Mouse (Mus musculus) layer of hippocampus, adult 9-11 months (tissue): ENCODE measurements around the gene Calcoco1.
A peak's percentile ranks its signal among the peaks of the same experiment; 100 is the strongest.
"Not testable (repeated sequence)": the region's sequence is repeated elsewhere in the genome, so short reads cannot be mapped to it uniquely, and the experiment has no call there.

Experiments
- DNase-seq: peaks from one replicate; pipeline ENCODE4 v3.0.0; 2022

Calcoco1 gene

DNA sequence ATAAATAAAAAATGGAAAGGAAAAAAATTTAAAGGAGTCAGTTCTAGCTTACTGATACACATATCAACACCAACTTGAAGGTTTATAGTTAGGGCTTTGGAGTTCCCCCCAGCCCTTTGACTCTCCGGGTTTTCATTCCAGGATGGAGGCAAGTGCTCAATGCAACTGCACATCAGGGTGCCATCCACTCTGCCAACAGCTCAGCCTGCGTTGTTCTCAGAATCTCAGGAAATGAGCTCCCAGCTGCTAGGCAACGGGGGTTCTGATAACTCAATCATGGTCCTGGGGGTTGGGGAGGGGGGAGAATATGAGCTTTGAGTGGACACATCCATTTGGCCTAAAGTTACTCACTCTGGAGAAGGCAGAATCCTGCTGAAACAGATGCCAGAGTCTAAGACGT lies 36.2 kb downstream of the Calcoco1 start:
- no peak for DNase-seq

DNA sequence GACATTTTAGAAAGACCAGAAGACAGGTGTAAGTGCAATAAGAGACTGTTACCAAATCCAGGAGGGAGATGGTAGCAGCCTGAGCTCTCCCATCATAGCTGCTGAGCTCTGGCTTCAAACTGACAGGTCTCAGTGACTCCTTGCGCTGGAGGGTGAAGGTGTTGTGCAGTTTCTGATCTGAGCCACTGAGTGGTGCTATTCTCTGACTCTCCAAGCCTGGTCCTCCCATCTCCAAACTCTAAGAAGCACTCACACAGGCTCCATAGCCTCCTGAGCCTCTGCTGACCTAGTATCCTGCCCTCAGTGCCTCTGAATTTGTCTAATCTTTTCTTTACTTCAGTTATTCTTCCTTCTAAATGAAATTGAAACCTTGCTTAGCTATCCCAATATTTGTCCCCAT lies 38.3 kb downstream of the Calcoco1 start:
- no peak for DNase-seq

DNA sequence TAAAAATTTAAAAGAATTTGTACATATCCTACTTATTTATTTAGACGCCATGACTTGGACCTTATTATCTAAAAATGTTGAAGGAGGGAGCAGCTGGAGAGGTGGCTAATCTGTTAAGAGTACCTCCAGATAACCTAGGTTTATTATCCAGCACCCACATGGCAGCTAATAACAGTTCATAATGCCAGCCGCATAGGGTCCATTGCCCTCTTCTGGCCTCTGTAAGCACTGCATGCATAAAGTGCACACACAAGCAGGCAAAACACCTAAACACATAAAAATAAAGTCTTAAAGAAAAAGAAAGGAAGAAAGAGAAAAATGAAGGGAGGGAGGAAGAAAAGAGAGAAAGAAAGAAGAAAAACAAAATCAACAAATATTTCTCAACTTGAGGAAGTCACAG lies 45.6 kb downstream of the Calcoco1 start:
- DNase-seq = no peak

DNA sequence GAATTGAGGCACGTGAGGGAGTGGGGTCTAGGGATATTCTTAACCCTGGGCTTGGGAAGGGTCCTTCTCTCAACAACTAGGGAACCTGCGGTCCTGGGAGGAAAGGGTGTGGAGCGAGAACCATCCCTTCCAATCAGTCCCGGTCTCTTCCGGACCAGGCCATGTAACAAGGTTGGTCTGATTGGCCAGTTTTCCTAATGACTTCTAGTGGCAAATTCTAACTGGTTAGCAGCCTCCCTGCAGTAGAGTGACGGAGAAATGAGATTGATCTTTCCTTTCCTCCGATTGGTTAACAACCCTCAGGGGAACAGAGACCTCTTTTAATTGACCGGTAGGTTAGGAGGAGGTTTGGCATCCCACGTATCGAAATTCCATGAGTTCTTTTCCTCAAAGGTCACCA lies 48.4 kb downstream of the Calcoco1 start:
- peak; percentile 81 for DNase-seq

DNA sequence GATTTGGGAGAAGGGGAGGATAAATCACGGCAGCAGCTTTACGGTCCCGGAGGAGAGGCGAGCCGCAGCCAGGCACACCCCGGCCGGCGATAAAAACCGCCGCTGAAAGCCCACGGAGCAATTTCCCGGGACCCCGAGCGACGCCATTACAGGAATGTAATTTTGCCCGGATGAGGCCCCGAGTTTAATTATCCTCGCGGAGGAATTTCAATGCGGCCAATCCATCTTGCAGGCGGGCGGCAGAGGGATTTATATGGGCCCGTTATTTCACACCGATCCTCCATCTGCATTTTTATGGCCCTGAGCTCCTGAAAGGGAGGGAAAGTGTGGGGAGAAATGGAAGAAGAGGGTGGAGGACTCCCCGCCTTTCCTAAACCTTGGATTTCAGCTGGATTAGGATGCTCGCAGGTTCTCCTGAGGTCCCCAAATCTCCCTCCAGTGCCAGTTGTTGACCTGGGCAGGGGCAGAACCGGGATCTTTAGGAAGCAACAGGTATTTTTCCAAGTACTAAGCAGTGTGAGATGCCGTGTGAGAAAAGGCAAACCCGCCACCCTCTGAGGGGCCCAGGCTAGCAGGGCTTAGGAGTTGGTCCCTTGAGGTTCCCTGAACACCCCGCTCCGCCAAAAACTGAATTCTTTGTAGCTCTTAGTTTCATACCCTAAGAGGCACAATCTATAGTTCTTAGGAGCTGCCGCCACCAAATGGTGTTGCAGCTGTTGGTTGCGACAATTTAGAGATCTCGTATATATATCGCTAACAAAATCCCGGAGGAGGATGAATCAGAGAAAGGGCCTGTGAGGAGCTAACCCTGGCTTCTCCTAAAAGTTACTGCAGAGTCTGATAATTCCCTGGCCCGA lies 49.5 kb downstream of the Calcoco1 start, which contains the start of gene Atp5g2:
TSS of gene Atp5g2 (minus strand) at position 138 of the 857 bp plus-strand sequence.
- DNase-seq = no peak

- peak; percentile 84 for DNase-seq
Observed at GRCm38 (mm10) chr15:102671721-102672214, 50.2 kb downstream of the Calcoco1 start.

DNA sequence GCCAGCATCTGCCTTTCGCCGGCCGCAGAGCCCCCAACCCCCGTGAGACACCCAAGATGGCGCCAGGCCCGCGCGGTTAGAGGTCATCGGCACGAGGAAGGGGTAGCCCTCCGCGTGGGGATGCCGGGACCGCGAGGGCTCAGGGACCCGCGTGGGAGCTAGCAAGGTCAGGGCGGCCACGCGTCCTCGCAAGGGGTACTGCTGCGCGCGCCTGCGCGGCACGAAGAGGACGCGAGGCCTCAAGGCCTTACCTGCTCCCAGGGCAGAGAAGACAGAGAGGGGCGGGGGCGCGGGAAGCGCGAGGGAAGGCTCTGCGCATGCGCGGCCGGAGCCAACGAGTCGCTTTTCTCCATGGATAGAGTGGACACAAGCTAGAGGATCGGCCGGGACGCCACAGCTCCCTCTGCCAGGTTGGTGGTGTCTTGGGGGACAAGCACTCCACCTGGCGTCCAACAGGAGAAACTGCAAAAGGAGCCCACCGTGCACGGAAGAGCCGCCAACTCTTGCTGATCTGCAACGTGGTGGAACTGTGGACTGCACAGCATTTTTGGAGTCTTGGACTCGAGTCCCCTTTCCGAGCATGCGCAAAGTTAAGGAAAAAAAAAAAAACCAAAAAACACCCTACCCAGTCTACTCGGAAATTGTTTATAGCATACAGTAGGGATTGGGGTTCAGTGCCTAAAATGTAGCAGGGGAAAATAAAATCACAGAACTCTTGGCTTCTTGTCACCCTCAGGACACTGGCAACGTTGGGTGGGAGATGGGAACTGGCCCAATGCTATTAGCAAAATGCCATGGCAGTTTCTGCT lies 51.0 kb downstream of the Calcoco1 start:
- peak; percentile 99 for DNase-seq

- DNase-seq = no peak
Observed at GRCm38 (mm10) chr15:102670281-102670680, 51.7 kb downstream of the Calcoco1 start.

DNA sequence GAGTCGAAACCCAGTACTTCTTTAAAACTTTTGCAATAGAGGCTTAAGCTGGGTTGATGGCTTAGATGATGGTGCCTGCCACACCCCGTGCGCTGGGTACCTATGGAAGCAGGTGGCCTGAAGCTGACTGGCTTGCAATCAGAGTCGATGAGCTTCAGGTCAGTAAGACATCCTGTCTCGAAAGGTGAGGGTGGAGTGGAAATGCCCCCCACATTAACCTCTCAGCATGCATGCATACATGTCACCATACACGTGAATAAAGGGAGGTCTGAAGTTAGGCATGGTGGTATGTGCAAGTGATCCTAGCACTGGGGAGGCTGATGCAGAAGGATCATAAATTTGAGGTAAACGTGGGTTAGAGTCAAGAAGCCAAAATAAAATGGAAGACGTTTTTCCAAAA lies 52.4 kb downstream of the Calcoco1 start:
- DNase-seq = no peak

- DNase-seq = no peak
Observed at GRCm38 (mm10) chr15:102665494-102665893, 56.5 kb downstream of the Calcoco1 start.

DNA sequence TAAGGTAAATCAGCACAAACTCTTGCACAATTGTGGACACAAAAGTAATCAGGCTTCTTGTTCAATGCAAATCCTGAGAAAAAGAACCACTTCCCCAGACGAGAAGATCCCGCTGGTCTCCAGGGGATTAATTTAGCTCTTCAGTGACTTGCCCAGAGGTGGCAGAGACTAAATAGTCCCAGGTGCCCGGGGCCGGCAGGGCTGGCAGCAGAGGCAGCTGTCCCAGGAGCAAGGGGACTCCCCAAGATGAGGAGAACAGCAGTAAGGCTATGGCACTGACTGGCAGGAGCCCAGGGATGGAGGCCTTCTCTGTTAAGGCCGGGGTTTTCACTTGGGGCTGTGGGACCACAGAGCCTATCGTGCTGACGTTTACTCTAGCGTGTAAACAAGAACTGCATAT lies 58.2 kb downstream of the Calcoco1 start:
- DNase-seq = no peak

- not testable (repeated sequence) for DNase-seq
Observed at GRCm38 (mm10) chr15:102662601-102663000, 59.4 kb downstream of the Calcoco1 start.

- no peak for DNase-seq
Observed at GRCm38 (mm10) chr15:102657926-102658381, 64.0 kb downstream of the Calcoco1 start.
